Mouse (Mus musculus) kidney, embryonic 16.5 days (tissue): ENCODE measurements around the gene Fubp1. TPM values are rescaled to one million over a fixed set of nuclear protein-coding genes. Genes with fewer than 3 reads are reported as not detected.
A peak's percentile ranks its signal among the peaks of the same experiment; 100 is the strongest.

Experiments used
- ATAC-seq: fragments of 200-750 bp; cut with Nextera tagmentation; 2 replicates; pipeline ENCODE4 v1.8.0; 2017; ENCODE audit warnings: moderate TSS enrichment; ENCODE audit not compliant: low FRiP score, low TSS enrichment
- H3K27ac ChIP-seq: fragments of 300-500 bp; sonication (generic); 2 replicates; pipeline ENCODE4 v1.5.1; 2014; ENCODE audit warnings: low read length
- H3K27me3 ChIP-seq: fragments of 300-500 bp; sonication (generic); 2 replicates; pipeline ENCODE4 v1.6.1; 2014; ENCODE audit warnings: low read length, control low read depth, mixed read lengths; ENCODE audit not compliant: insufficient read depth
- H3K36me3 ChIP-seq: fragments of 300-500 bp; sonication (generic); 2 replicates; pipeline ENCODE4 v1.6.1; 2014; ENCODE audit warnings: low read length, control low read depth, mixed read lengths; ENCODE audit not compliant: insufficient read depth
- H3K4me1 ChIP-seq: fragments of 300-500 bp; sonication (generic); 2 replicates; pipeline ENCODE4 v1.6.1; 2014; ENCODE audit warnings: low read length, control low read depth, mixed read lengths; ENCODE audit not compliant: insufficient read depth
- H3K4me2 ChIP-seq: fragments of 300-500 bp; sonication (generic); replicated peaks from 2 replicates; pipeline ENCODE4 v1.6.1; 2014; ENCODE audit warnings: low read depth, low read length
- H3K4me3 ChIP-seq: fragments of 300-500 bp; sonication (generic); 2 replicates; pipeline ENCODE4 v1.5.1; 2014; ENCODE audit warnings: mild to moderate bottlenecking, low read length
- H3K9ac ChIP-seq: fragments of 300-500 bp; sonication (generic); replicated peaks from 2 replicates; pipeline ENCODE4 v1.6.1; 2014; ENCODE audit warnings: low read length
- H3K9me3 ChIP-seq: fragments of 300-500 bp; sonication (generic); 2 replicates; pipeline ENCODE4 v1.6.1; 2016; ENCODE audit warnings: low read length, control low read depth
- WGBS: fragments of 180-500 bp; shearing (Covaris S2); extraction: QIAGEN DNeasy Blood & Tissue Kit; methylation state at CpG from one replicate; pipeline ENCODE4 v1.1.7; 2014; 5-methylcytosine and 5-hydroxymethylcytosine counted together
- polyA plus RNA-seq: library from polyadenylated mRNA; unstranded; fragments of >200 nt; fragmentation: Nextera tagmentation; extraction: Ambion mirVana; gene quantifications from 2 replicates; pipeline ENCODE4 v1.2.1, GENCODE M21; 2015

The Fubp1 gene
- polyA plus RNA-seq, 1 experiment from 2014 or later, result 258 TPM

GRCm38 (mm10) chr3:152265351-152266035 is 55.3 kb downstream of the Fubp1 start:
- peak overlapping the region; percentile 79 for H3K9ac ChIP-seq
- peak; percentile 93 for ATAC-seq
- 1% methylated on average over 56 of the region's 63 CpGs for WGBS
- 0 out of 2 replicates have a peak, but pooled peaks cover 6% of the 10 kb centered on the region for H3K27me3 ChIP-seq
- H3K27ac ChIP-seq, result peak overlapping the region; percentile 14
- peak overlapping the region; percentile 97 for H3K4me2 ChIP-seq
- H3K4me1 ChIP-seq, result peaks cover 19% of the 10 kb centered on the region
- no peaks in the 10 kb centered on the region for H3K9me3 ChIP-seq
- H3K4me3 ChIP-seq, result peak overlapping the region; percentile 62
- no peaks in the 10 kb centered on the region for H3K36me3 ChIP-seq

GRCm38 (mm10) chr3:152266036-152266421 is 55.8 kb downstream of the Fubp1 start, which contains the start of gene Nexn:
Gene Nexn (minus strand): TSS chr3:152266350.
- no peaks in the 10 kb centered on the region for H3K9me3 ChIP-seq
- H3K27me3 ChIP-seq, result 0 out of 2 replicates have a peak, but pooled peaks cover 6% of the 10 kb centered on the region
- peak within 1 kb of the TSS; percentile 79 for H3K9ac ChIP-seq
- no peaks in the 10 kb centered on the region for H3K36me3 ChIP-seq
- ATAC-seq, result peak; percentile 20; the same call in 1 of the 2 replicates
- peaks cover 19% of the 10 kb centered on the region for H3K4me1 ChIP-seq
- peak within 1 kb of the TSS; percentile 97 for H3K4me2 ChIP-seq
- peak within 1 kb of the TSS; percentile 62 for H3K4me3 ChIP-seq
- peak within 1 kb of the TSS; percentile 14 for H3K27ac ChIP-seq
- WGBS, result 4% methylated on average over 13 of the region's 13 CpGs

- ATAC-seq, result no peak
- Histone ChIP-seq H3K36me3 (no peaks in the 10 kb centered on the region), H3K27me3 (0 out of 2 replicates have a peak, but pooled peaks cover 6% of the 10 kb centered on the region), H3K4me2 (no peak overlapping the region), H3K9ac (no peak overlapping the region), H3K4me3 (no peak overlapping the region), H3K27ac (no peak overlapping the region), H3K4me1 (peaks cover 7% of the 10 kb centered on the region; the same call in 1 of the 2 replicates), H3K9me3 (no peaks in the 10 kb centered on the region)
- 92% methylated on average over 14 of the region's 14 CpGs for WGBS
Measured at GRCm38 (mm10) chr3:152268099-152268498, 57.9 kb downstream of the Fubp1 start.

GRCm38 (mm10) chr3:152271071-152271710 is 61.0 kb downstream of the Fubp1 start:
- Histone ChIP-seq H3K27ac (no peak overlapping the region), H3K9me3 (no peaks in the 10 kb centered on the region), H3K4me2 (no peak overlapping the region), H3K36me3 (no peaks in the 10 kb centered on the region; the same call in 1 of the 2 replicates), H3K4me3 (no peak overlapping the region), H3K9ac (no peak overlapping the region), H3K4me1 (peaks cover under 1% of the 10 kb centered on the region; the same call in 1 of the 2 replicates), H3K27me3 (0 out of 2 replicates have a peak, but pooled peaks cover 3% of the 10 kb centered on the region)
- 87% methylated on average over 10 of the region's 10 CpGs for WGBS
- ATAC-seq, result no peak

GRCm38 (mm10) chr3:152271876-152272275 is 61.7 kb downstream of the Fubp1 start:
- ATAC-seq, result no peak
- 82% methylated on average over 6 of the region's 6 CpGs for WGBS

GRCm38 (mm10) chr3:152272974-152273685 is 62.9 kb downstream of the Fubp1 start:
- H3K9me3 ChIP-seq, result no peaks in the 10 kb centered on the region
- no peak overlapping the region for H3K27ac ChIP-seq
- H3K4me1 ChIP-seq, result no peaks in the 10 kb centered on the region
- no peak for ATAC-seq
- no peaks in the 10 kb centered on the region; the same call in 1 of the 2 replicates for H3K36me3 ChIP-seq
- no peak overlapping the region for H3K4me3 ChIP-seq
- H3K9ac ChIP-seq, result no peak overlapping the region
- 84% methylated on average over 20 of the region's 20 CpGs for WGBS
- no peaks in the 10 kb centered on the region for H3K27me3 ChIP-seq
- no peak overlapping the region for H3K4me2 ChIP-seq

More at GRCm38 (mm10) chr3:152271876-152272275, 61.7 kb downstream of the Fubp1 start:
- Histone ChIP-seq H3K9ac (no peak overlapping the region), H3K4me2 (no peak overlapping the region), H3K4me1 (no peaks in the 10 kb centered on the region), H3K27ac (no peak overlapping the region), H3K36me3 (no peaks in the 10 kb centered on the region; the same call in 1 of the 2 replicates), H3K27me3 (0 out of 2 replicates have a peak, but pooled peaks cover 3% of the 10 kb centered on the region), H3K9me3 (no peaks in the 10 kb centered on the region), H3K4me3 (no peak overlapping the region)

- Histone ChIP-seq H3K36me3 (no peaks in the 10 kb centered on the region; the same call in 1 of the 2 replicates), H3K27ac (no peak overlapping the region), H3K9ac (no peak overlapping the region), H3K27me3 (no peaks in the 10 kb centered on the region), H3K4me3 (no peak overlapping the region), H3K4me2 (no peak overlapping the region), H3K9me3 (no peaks in the 10 kb centered on the region), H3K4me1 (no peaks in the 10 kb centered on the region)
- 82% methylated on average over 8 of the region's 8 CpGs for WGBS
- ATAC-seq, result no peak
Measured at GRCm38 (mm10) chr3:152275008-152275407, 64.8 kb downstream of the Fubp1 start.

- Histone ChIP-seq H3K4me2 (no peak overlapping the region), H3K9me3 (no peaks in the 10 kb centered on the region), H3K9ac (no peak overlapping the region), H3K27me3 (no peaks in the 10 kb centered on the region), H3K4me1 (no peaks in the 10 kb centered on the region), H3K36me3 (no peaks in the 10 kb centered on the region; the same call in 1 of the 2 replicates), H3K27ac (no peak overlapping the region), H3K4me3 (no peak overlapping the region)
- ATAC-seq, result no peak
- WGBS, result 97% methylated on average over 3 of the region's 3 CpGs
Measured at GRCm38 (mm10) chr3:152276935-152277334, 66.7 kb downstream of the Fubp1 start.

GRCm38 (mm10) chr3:152277912-152278311 is 67.7 kb downstream of the Fubp1 start:
- Histone ChIP-seq H3K4me2 (no peak overlapping the region), H3K9ac (no peak overlapping the region), H3K27ac (peak overlapping the region; percentile 47; the same call in 1 of the 2 replicates), H3K27me3 (no peaks in the 10 kb centered on the region), H3K36me3 (peaks cover 7% of the 10 kb centered on the region), H3K4me1 (no peaks in the 10 kb centered on the region), H3K9me3 (no peaks in the 10 kb centered on the region), H3K4me3 (no peak overlapping the region)
- no peak for ATAC-seq
- 56% methylated on average over 2 of the region's 2 CpGs for WGBS
